Comparison of ENCODE assay signal across 25 mouse cellular contexts in the genomic region with DNA sequence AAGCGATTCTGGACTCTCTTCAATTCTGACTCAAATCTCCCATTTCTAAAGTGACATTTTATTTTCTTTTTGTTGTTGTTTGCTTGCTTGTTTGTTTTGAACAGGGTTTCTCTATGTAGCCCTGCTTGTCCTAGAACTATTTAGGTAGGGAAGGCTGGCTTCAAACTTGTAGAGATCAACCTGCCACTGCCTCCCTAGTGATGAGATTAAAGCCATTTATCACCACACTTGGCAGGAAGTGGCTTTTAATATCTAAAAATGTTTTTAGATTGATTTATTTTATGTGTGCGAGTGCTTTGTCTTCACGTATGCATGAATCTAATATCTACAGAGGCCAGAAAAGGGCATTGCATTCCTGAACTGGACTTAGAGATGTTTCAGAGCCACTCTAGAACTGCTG. TPM values are rescaled to one million over a fixed set of nuclear protein-coding genes. Genes with fewer than 3 reads are reported as not detected.
DNase-seq lines count a peak whose midpoint lies in the region; ATAC-seq lines count a peak whose summit lies in the region.
"Had no signal": no experiment of that assay in that cellular context is flagged by ENCODE, and none has a peak within 500 bp of the region (broad histone marks: within the 10 kb centered on the region; RNA-seq: fewer than 3 reads in every experiment).

No protein-coding gene starts in this region.

- peak; percentile 37 for ATAC-seq in CD4-positive, CD25-positive, alpha-beta regulatory T cell, adult 4 months
- ATAC-seq: forebrain, embryonic 13.5 days; forebrain, embryonic 15.5 days; forebrain, postnatal 0 days; Patski had no signal

- peak; percentile 65 for DNase-seq in induced T-regulatory cell, adult 2 months (ENCODE audit: low read depth)
- peak; percentile 31 for DNase-seq in naive thymus-derived CD4-positive, alpha-beta T cell, adult 2 months (ENCODE audit: low read depth)
- no peak for DNase-seq in lung, postnatal 25 days (ENCODE audit: low spot score)
- DNase-seq in kidney, postnatal 25 days: no peak
- DNase-seq in ovary, postnatal 14 days (ENCODE audit: low spot score): no peak
- DNase-seq: adrenal gland, adult 8-10 months; adrenal gland, postnatal 14 days; adrenal gland, postnatal 36 days; cerebellum, adult 11-12 months; cerebellum, adult 2 months; cerebellum, adult 9-10 months; cerebellum, postnatal 10 days; cerebellum, postnatal 25 days; forebrain, postnatal 0 days had no signal

RNA-seq across cellular contexts. Expression of a gene that starts 32.8 kb away (rescaled TPM):
- polyA plus RNA-seq in CD4-positive, CD25-positive, alpha-beta regulatory T cell, adult 4 months (2017; shearing (Covaris generic)): 1 to 10 TPM; 1.5 to 4.0 TPM
- polyA plus RNA-seq: embryonic facial prominence, embryonic 12.5 days; embryonic facial prominence, embryonic 14.5 days; forebrain, embryonic 11.5 days; forebrain, embryonic 13.5 days; Patski had no signal

RNA-seq across cellular contexts. Expression of a gene that starts 32.9 kb away (rescaled TPM):
- not detected for polyA plus RNA-seq in CD4-positive, CD25-positive, alpha-beta regulatory T cell, adult 4 months (2017; shearing (Covaris generic))
- polyA plus RNA-seq: activated CD4-positive, CD25-positive, alpha-beta regulatory T cell, adult 4 months; C2C12; cerebellum, adult 2 months; cortical plate, adult 2 months; embryonic facial prominence, embryonic 10.5 days; embryonic facial prominence, embryonic 12.5 days; embryonic facial prominence, embryonic 14.5 days; forebrain, embryonic 11.5 days; forebrain, embryonic 13.5 days; forebrain, embryonic 15.5 days; forebrain, postnatal 0 days; Patski had no signal

RNA-seq across cellular contexts. Expression of a gene that starts 34.0 kb away (rescaled TPM):
- 100 to 1,000 TPM; 304 to 334 TPM for polyA plus RNA-seq in CD4-positive, CD25-positive, alpha-beta regulatory T cell, adult 4 months (2017; shearing (Covaris generic))

Comparison
In these comparisons a context has a peak if more than half of its experiments do, and no peak if none do; other contexts are left out.
1. DNase-seq: peak in induced T-regulatory cell, adult 2 months (single experiment) and naive thymus-derived CD4-positive, alpha-beta T cell, adult 2 months (single experiment); none in lung, postnatal 25 days (single experiment), kidney, postnatal 25 days (0 of 2) and ovary, postnatal 14 days (single experiment).